Mouse (Mus musculus): ENCODE data around the gene Gm45521. TPM values are rescaled to one million over a fixed set of nuclear protein-coding genes. Genes with fewer than 3 reads are reported as not detected.

The Gm45521 gene
- not detected for polyA plus RNA-seq (2017; shearing (Covaris generic))

DNA sequence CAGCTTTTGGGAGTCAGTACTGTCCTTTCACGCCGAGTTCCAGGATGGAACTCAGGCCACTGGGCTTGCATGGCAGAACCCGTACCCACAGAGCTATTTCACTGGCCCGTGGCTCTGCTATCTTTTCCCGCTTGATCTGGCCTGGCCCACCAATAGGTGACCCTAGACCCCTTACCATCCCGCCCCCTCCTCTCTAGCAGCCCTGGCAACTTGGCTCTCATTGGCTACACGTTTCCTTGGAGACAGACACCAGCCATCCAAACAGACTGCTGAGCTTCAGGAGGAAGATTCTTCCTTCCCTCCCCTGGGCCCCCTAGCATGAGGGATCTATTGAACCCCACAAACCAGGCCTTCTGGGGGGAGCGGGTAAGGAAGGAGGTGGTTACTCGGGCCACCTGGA, at the start of gene Gm45521:
Gm45521 (plus strand) TSS at position 240 of the 400 bp plus-strand sequence.

DNA sequence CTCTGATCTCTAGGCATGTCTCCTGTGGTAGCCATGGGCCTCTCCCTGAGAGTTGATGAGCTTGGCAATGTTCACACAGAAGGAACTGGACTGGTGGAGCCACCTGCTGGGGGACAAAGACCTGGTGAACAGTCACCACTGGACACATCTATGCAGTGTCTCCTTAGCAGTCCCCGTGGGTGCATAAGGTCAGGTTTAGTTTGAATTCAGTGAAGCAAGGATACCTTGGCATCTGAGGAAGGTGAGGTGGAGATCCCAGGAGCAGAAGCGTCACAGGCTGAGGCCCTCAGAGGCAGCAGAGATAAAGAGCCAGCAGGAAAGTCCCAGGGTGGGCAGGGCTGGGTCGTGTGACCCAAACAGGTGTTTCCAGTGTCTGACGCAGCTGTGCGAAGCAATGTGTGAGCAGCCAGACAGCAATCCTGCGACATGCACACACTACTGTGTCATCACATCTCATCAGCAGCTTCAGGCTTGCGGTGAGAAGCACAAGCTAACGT, 37.2 kb downstream of the Gm45521 start, which contains the start of gene Dnase1l3:
Dnase1l3 (minus strand) TSS at position 303 of the 497 bp plus-strand sequence.

DNA sequence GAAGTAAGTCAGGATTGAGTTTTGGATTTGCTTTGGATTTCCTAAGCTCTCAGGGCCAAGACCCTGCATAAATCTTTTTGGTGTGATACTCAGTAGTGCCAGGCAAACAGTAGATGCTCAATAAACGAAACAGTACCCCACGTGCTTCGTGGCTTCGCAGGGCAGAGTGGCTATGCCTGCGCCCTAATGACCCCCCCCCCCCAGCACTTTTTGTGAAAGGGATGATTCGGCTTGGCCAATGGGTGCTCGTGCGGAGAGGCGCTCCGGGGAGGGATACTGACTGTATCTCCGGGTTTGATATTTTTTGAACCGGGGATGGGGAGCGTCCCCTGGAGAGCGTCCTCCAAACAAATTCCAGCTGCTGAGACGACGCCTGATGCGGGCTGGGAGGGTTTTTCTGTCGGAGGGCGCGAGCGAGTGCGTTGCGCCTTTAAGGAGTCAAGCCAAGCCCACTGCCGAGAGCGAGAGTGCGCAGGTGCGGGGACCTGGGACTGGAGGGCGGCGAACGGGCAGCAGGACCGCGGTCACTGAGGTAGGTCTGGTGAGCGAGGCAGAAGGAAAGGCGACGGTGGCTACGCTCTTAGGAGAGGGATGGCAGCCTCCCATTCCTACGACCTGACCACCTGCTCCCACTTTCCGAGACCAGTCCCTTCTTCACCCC, 45.5 kb downstream of the Gm45521 start, which contains the start of gene Abhd6:
Abhd6 (plus strand) TSS at position 471 of the 661 bp plus-strand sequence.

Other genes with a start within 250 kb of the Gm45521 start
- not detected for gene Gm26661, start 165.7 kb upstream of the Gm45521 start, polyA plus RNA-seq (2017; shearing (Covaris generic))
- 19.0 TPM for gene Flnb, start 139.3 kb upstream of the Gm45521 start, polyA plus RNA-seq (2017; shearing (Covaris generic))
- 0.07 TPM for gene Dnase1l3, start 37.3 kb downstream of the Gm45521 start, polyA plus RNA-seq (2017; shearing (Covaris generic))
- 18.7 TPM for gene Abhd6, start 45.6 kb downstream of the Gm45521 start, polyA plus RNA-seq (2017; shearing (Covaris generic))
- 40.6 TPM for gene Rpp14, start 123.1 kb downstream of the Gm45521 start, polyA plus RNA-seq (2017; shearing (Covaris generic))
- 70.5 TPM for gene Pxk, start 140.9 kb downstream of the Gm45521 start, polyA plus RNA-seq (2017; shearing (Covaris generic))
- gene Pdhb, start 215.7 kb downstream of the Gm45521 start, polyA plus RNA-seq (2017; shearing (Covaris generic)), result 201 TPM